Mouse (Mus musculus) thymus, adult 2 months (tissue): ENCODE results near the gene Knstrn. TPM values are rescaled to one million over a fixed set of nuclear protein-coding genes. Genes with fewer than 3 reads are reported as not detected.
A peak's percentile ranks its signal among the peaks of the same experiment; 100 is the strongest.

ENCODE experiments used
- DNase-seq: peaks from one replicate; pipeline ENCODE4 v3.0.0; 2021
- H3K27ac ChIP-seq: fragments of 200-500 bp; 2 replicates; pipeline ENCODE4 v1.5.1; 2012; ENCODE audit warnings: low read length, control low read depth; ENCODE audit not compliant: control insufficient read depth, insufficient read depth
- H3K27me3 ChIP-seq: fragments of 200-500 bp; 2 replicates; pipeline ENCODE4 v1.6.1; 2012; ENCODE audit warnings: mild to moderate bottlenecking, low read length, moderate library complexity, mixed read lengths; ENCODE audit not compliant: control insufficient read depth, insufficient read depth
- H3K36me3 ChIP-seq: fragments of 200-500 bp; 2 replicates; pipeline ENCODE4 v1.6.1; 2012; ENCODE audit warnings: mild to moderate bottlenecking, low read length, moderate library complexity; ENCODE audit not compliant: control insufficient read depth, insufficient read depth
- H3K4me1 ChIP-seq: fragments of 200-500 bp; replicated peaks from 2 replicates; pipeline ENCODE4 v1.6.1; 2012; ENCODE audit warnings: low read length; ENCODE audit not compliant: control insufficient read depth, insufficient read depth
- H3K4me3 ChIP-seq: fragments of 200-500 bp; 2 replicates; pipeline ENCODE4 v1.5.1; 2012; ENCODE audit warnings: mild to moderate bottlenecking, low read length, control low read depth, moderate library complexity; ENCODE audit not compliant: control insufficient read depth, insufficient read depth
- CTCF ChIP-seq: fragments of 200-500 bp; IDR thresholded peaks from 2 replicates; pipeline ENCODE4 v1.5.1; 2012; ENCODE audit warnings: mild to moderate bottlenecking, control low read depth, low read length, moderate library complexity, borderline replicate concordance; ENCODE audit not compliant: control insufficient read depth, poor library complexity, insufficient read depth; ENCODE audit errors: extremely low read depth
- POLR2A ChIP-seq: fragments of 200-500 bp; IDR thresholded peaks from 2 replicates; pipeline ENCODE4 v1.6.1; 2012; ENCODE audit warnings: mild to moderate bottlenecking, low read length, control low read depth, moderate library complexity; ENCODE audit not compliant: control insufficient read depth, poor library complexity, insufficient read depth; ENCODE audit errors: extremely low read depth
- WGBS: fragments of 180-500 bp; shearing (Covaris S2); methylation state at CpG from one replicate; pipeline ENCODE4 v1.1.7; 2018; 5-methylcytosine and 5-hydroxymethylcytosine counted together
- polyA plus RNA-seq: library from polyadenylated mRNA; depleted of rRNA; stranded (reverse); fragments of >200 nt; gene quantifications from 2 replicates; pipeline ENCODE4 v1.2.3, GENCODE M21; 2012

Knstrn gene
- polyA plus RNA-seq, 1 experiment: 19.4 TPM

GRCm38 (mm10) chr2:118844427-118844826 is 30.6 kb downstream of the Knstrn start:
- no peak for TF ChIP-seq POLR2A
- no peak for TF ChIP-seq CTCF
- no peaks in the 10 kb centered on the region for H3K27me3 ChIP-seq
- WGBS: 90% methylated on average over 3 of the region's 3 CpGs
- DNase-seq: no peak
- peaks cover 16% of the 10 kb centered on the region for H3K4me1 ChIP-seq
- H3K36me3 ChIP-seq: no peaks in the 10 kb centered on the region
- H3K4me3 ChIP-seq: no peak overlapping the region
- no peak overlapping the region for H3K27ac ChIP-seq

- H3K4me1 ChIP-seq: peaks cover 16% of the 10 kb centered on the region
- no peaks in the 10 kb centered on the region for H3K27me3 ChIP-seq
- WGBS: 34% methylated on average over 7 of the region's 7 CpGs
- no peak overlapping the region for H3K4me3 ChIP-seq
- H3K27ac ChIP-seq: no peak overlapping the region
- peak; percentile 78 for DNase-seq
- TF ChIP-seq CTCF: no peak
- TF ChIP-seq POLR2A: peak; percentile 29; the same call in 1 of the 2 replicates
- H3K36me3 ChIP-seq: no peaks in the 10 kb centered on the region
Measured at GRCm38 (mm10) chr2:118846246-118846645, 32.4 kb downstream of the Knstrn start.

GRCm38 (mm10) chr2:118851756-118852155 is 38.0 kb downstream of the Knstrn start:
- 93% methylated on average over 3 of the region's 3 CpGs for WGBS

GRCm38 (mm10) chr2:118861454-118862339 is 47.9 kb downstream of the Knstrn start, which contains the start of gene Ivd:
Ivd (plus strand) TSS chr2:118861954.
- Histone ChIP-seq H3K4me3 (peak within 1 kb of the TSS; percentile 87), H3K4me1 (0 out of 2 replicates have a peak, but pooled peaks cover 5% of the 10 kb centered on the region), H3K36me3 (no peaks in the 10 kb centered on the region), H3K27me3 (no peaks in the 10 kb centered on the region), H3K27ac (no peak within 1 kb of the TSS)
- TF ChIP-seq POLR2A: peak; percentile 79
- peak; percentile 51; the same call in 1 of the 2 replicates for TF ChIP-seq CTCF
- under 1% methylated on average over 34 of the region's 34 CpGs for WGBS
- DNase-seq: peak; percentile 90

More at GRCm38 (mm10) chr2:118851756-118852155, 38.0 kb downstream of the Knstrn start:
- Histone ChIP-seq H3K27ac (no peak overlapping the region), H3K27me3 (no peaks in the 10 kb centered on the region), H3K36me3 (no peaks in the 10 kb centered on the region), H3K4me1 (peaks cover 6% of the 10 kb centered on the region), H3K4me3 (no peak overlapping the region)
- TF ChIP-seq CTCF (no peak), POLR2A (no peak)
- DNase-seq: no peak

- H3K4me3 ChIP-seq: peak overlapping the region; percentile 87
- H3K27ac ChIP-seq: no peak overlapping the region
- TF ChIP-seq POLR2A: no peak
- TF ChIP-seq CTCF: no peak
- H3K27me3 ChIP-seq: no peaks in the 10 kb centered on the region
- no peaks in the 10 kb centered on the region for H3K36me3 ChIP-seq
- WGBS: 85% methylated on average over 3 of the region's 3 CpGs
- no peak for DNase-seq
- 0 out of 2 replicates have a peak, but pooled peaks cover 5% of the 10 kb centered on the region for H3K4me1 ChIP-seq
Measured at GRCm38 (mm10) chr2:118862340-118862675, 48.5 kb downstream of the Knstrn start.

GRCm38 (mm10) chr2:118870601-118871000 is 56.8 kb downstream of the Knstrn start:
- Histone ChIP-seq H3K27me3 (no peaks in the 10 kb centered on the region), H3K27ac (no peak overlapping the region), H3K36me3 (peaks cover 5% of the 10 kb centered on the region; the same call in 1 of the 2 replicates), H3K4me1 (peaks cover 8% of the 10 kb centered on the region), H3K4me3 (no peak overlapping the region)
- TF ChIP-seq POLR2A (no peak), CTCF (no peak)
- WGBS: 89% methylated on average over 3 of the region's 3 CpGs
- DNase-seq: no peak
